Mouse (Mus musculus): ENCODE measurements around the gene Prr5l.

DNA sequence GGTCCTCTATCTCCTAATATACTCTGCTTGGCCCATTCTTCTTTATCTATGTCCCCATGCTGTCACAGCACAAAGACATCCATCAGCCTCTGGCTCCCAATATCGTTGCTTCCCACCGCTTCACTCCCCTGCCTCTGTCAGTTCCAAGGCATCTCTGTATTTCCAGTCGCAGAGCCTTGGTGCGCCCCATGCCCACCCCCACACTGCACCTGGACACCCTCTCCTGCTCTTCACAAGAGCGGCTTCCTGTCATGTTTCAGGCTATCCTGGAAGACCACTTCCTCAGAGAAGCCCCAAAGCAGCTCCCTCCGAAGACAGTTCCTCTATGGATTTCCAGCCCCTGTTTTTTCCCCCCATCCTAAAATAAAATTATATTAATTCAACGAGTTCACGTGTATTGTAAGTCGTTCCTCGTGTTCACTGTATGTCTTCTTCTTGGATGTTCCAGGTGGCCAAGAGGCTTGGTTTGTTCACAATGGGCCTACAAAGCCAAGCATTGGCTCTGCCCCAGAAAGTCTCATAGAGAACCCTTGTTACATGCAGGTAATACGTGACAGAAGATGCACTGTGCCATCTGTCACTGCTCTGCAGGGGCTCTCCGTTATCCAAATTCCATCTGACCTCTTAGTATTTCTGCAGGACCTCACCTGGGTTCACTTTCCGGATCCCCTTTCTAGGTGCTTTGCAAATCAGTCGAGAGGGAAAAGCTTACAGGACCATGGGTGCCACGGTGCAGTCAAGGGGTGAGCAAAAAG lies 26.7 kb upstream of the Prr5l start:
- TF ChIP-seq CTCF (IDR thresholded peaks at IDR 0.05; ENCODE audit: low read depth, low read length) (no peak), GATA1 (IDR thresholded peaks at IDR 0.05; ENCODE audit: borderline replicate concordance, low read length) (no peak), TAL1 (conservative IDR thresholded peaks at IDR 0.05; ENCODE audit: low read depth, low read length) (no peak), POLR2AphosphoS5 (IDR thresholded peaks at IDR 0.05; ENCODE audit: insufficient replicate concordance, low read depth, low read length) (no peak), GATA2 (IDR thresholded peaks at IDR 0.05; ENCODE audit: borderline replicate concordance, low read depth, low read length) (no peak)
